Mouse (Mus musculus): Measurements from ENCODE around the gene Timm13. TPM values are rescaled to one million over a fixed set of nuclear protein-coding genes. Genes with fewer than 3 reads are reported as not detected.

Timm13 gene
- polyA plus RNA-seq, 1 experiment from 2014 or later, result 330 TPM

DNA sequence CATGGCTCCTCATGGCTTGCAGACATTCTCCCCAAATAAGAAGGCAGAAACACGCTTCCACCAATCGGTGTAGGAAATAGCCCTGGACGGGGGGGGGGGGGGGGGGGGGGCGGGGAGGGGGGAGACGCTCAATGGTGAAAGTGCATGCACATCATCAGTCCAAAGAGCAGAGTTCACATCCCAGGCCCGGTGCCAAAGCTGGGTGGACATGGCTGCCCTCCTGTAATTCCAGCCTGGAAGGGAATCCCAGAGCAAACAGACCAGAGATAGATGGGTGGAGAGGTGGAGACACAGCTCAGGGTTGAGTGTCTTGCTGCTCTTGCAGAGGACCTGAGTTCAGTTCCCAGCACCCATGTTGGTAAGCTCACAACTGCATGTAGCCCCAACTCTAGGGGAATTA is 29.8 kb downstream of the Timm13 start:
- no peaks in the 10 kb centered on the region for H3K9me3 ChIP-seq
- no peak overlapping the region for H3K4me3 ChIP-seq
- 79% methylated on average over 3 of the region's 6 CpGs for WGBS
- H3K9ac ChIP-seq, result no peak overlapping the region
- no peak overlapping the region for H3K4me2 ChIP-seq
- no peaks in the 10 kb centered on the region for H3K4me1 ChIP-seq
- no peaks in the 10 kb centered on the region for H3K27me3 ChIP-seq (replicated peaks)
- no peak overlapping the region for H3K27ac ChIP-seq
- no peak for ATAC-seq (replicated peaks)
- H3K36me3 ChIP-seq (replicated peaks), result peaks cover 4% of the 10 kb centered on the region; the same call in 1 of the 2 replicates

- Histone ChIP-seq H3K27ac (no peak overlapping the region), H3K36me3 (replicated peaks) (peaks cover 23% of the 10 kb centered on the region; the same call in 1 of the 2 replicates), H3K9ac (no peak overlapping the region), H3K4me2 (no peak overlapping the region), H3K4me3 (no peak overlapping the region), H3K4me1 (no peaks in the 10 kb centered on the region), H3K9me3 (no peaks in the 10 kb centered on the region), H3K27me3 (replicated peaks) (no peaks in the 10 kb centered on the region)
- no peak for ATAC-seq (replicated peaks)
- WGBS, result 83% methylated on average over 16 of the region's 16 CpGs
Measured at GRCm38 (mm10) chr10:80864446-80864845, 36.3 kb downstream of the Timm13 start.

DNA sequence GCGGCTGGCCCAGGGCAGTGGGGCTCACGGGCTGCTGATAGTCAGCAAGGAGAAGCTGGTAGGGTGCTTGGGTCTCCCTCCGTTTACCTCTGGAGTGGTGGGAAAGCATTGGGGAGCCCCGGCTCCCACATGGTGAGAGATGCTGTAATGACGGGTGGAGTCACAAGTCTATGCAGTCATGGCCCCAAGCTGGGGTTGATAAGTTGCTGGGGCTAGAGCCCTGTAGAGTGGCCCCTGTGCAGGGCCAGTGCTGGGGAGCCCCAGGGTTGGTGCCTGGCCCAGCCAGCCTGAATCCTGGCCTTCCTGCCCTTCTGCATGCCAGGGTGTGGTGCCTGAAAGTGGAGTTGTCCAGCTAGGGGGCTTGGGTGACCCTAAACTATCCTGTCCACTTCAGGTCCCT is 38.5 kb downstream of the Timm13 start:
- Histone ChIP-seq H3K4me2 (no peak overlapping the region), H3K36me3 (replicated peaks) (peaks cover 19% of the 10 kb centered on the region; the same call in 1 of the 2 replicates), H3K4me1 (peaks cover 7% of the 10 kb centered on the region), H3K27me3 (replicated peaks) (no peaks in the 10 kb centered on the region), H3K9me3 (no peaks in the 10 kb centered on the region), H3K9ac (no peak overlapping the region), H3K4me3 (no peak overlapping the region), H3K27ac (no peak overlapping the region)
- WGBS, result 94% methylated on average over 5 of the region's 5 CpGs
- no peak for ATAC-seq (replicated peaks)

GRCm38 (mm10) chr10:80858350-80858935 is 42.3 kb downstream of the Timm13 start:
- Histone ChIP-seq H3K36me3 (replicated peaks) (peaks cover 7% of the 10 kb centered on the region; the same call in 1 of the 2 replicates), H3K27ac (no peak overlapping the region)
- 89% methylated on average over 7 of the region's 7 CpGs for WGBS

DNA sequence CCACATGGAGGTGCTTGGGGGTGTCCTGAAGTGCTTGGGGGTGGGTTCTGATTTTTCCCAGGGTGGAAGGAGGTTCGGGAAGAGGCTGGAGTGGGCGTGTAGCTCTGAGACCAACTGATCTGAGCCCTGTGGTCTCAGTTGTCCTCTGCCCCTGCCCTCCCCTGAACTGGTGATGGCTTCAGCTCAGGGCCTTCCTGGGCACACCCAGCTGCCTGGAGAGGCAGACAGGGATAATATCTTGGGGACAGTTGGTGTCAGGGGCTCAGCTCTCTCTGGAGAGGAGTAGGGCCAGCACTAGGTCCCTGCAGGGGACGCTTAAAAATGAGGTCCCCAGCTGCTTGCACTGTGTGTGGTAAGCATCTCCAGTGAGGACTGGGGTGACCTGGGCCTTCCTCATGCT is 42.9 kb downstream of the Timm13 start:
- H3K4me2 ChIP-seq, result no peak overlapping the region; the same call in 1 of the 2 replicates
- H3K9ac ChIP-seq, result no peak overlapping the region
- H3K27ac ChIP-seq, result no peak overlapping the region

More at GRCm38 (mm10) chr10:80858350-80858935, 42.3 kb downstream of the Timm13 start:
- no peak overlapping the region for H3K4me2 ChIP-seq
- H3K9me3 ChIP-seq, result no peaks in the 10 kb centered on the region
- no peak overlapping the region for H3K4me3 ChIP-seq
- no peak for ATAC-seq (replicated peaks)
- no peaks in the 10 kb centered on the region for H3K27me3 ChIP-seq (replicated peaks)
- H3K9ac ChIP-seq, result no peak overlapping the region
- peaks cover 38% of the 10 kb centered on the region for H3K4me1 ChIP-seq

DNA sequence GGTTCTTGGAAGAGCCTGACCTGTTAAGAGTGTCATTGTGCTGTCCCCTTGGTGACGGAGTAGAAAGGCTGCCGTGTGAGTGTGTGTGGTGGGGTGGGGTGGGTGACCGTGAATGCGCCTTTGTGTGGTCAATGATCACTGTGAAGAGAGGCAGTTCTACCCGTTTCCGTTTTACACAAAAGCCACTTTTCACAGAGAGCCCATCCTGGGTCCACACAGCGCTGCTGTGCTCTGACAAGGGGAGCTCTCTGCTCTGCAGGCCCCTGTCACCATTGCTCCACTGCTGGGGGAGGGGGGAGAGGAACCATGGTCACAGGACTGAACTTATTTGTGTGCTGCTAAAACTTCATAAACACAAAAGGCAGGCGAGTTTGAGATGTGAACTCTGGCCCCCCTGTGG is 43.4 kb downstream of the Timm13 start:
- H3K9me3 ChIP-seq, result no peaks in the 10 kb centered on the region
- no peak for ATAC-seq (replicated peaks)
- H3K27ac ChIP-seq, result no peak overlapping the region
- 42% methylated on average over 8 of the region's 8 CpGs for WGBS
- H3K9ac ChIP-seq, result no peak overlapping the region
- no peak overlapping the region; the same call in 1 of the 2 replicates for H3K4me2 ChIP-seq
- H3K27me3 ChIP-seq (replicated peaks), result no peaks in the 10 kb centered on the region
- no peak overlapping the region for H3K4me3 ChIP-seq
- H3K36me3 ChIP-seq (replicated peaks), result peaks cover 5% of the 10 kb centered on the region
- peaks cover 41% of the 10 kb centered on the region for H3K4me1 ChIP-seq

More for the DNA sequence above, 42.9 kb downstream of the Timm13 start:
- no peak for ATAC-seq (replicated peaks)
- H3K36me3 ChIP-seq (replicated peaks), result peaks cover 7% of the 10 kb centered on the region; the same call in 1 of the 2 replicates
- peaks cover 41% of the 10 kb centered on the region for H3K4me1 ChIP-seq
- no peaks in the 10 kb centered on the region for H3K9me3 ChIP-seq
- 59% methylated on average over 3 of the region's 3 CpGs for WGBS
- no peaks in the 10 kb centered on the region for H3K27me3 ChIP-seq (replicated peaks)
- H3K4me3 ChIP-seq, result no peak overlapping the region

GRCm38 (mm10) chr10:80856908-80857307 is 43.9 kb downstream of the Timm13 start:
- H3K4me3 ChIP-seq, result 0 out of 2 replicates have a peak overlapping the region, but pooled peaks have one; percentile 2
- no peak overlapping the region for H3K27ac ChIP-seq
- peaks cover 7% of the 10 kb centered on the region for H3K36me3 ChIP-seq (replicated peaks)
- peaks cover 41% of the 10 kb centered on the region for H3K4me1 ChIP-seq
- no peak overlapping the region for H3K9ac ChIP-seq
- WGBS, result 85% methylated on average over 5 of the region's 5 CpGs
- peak overlapping the region; percentile 86; the same call in 1 of the 2 replicates for H3K4me2 ChIP-seq
- H3K27me3 ChIP-seq (replicated peaks), result no peaks in the 10 kb centered on the region
- H3K9me3 ChIP-seq, result no peaks in the 10 kb centered on the region
- no peak for ATAC-seq (replicated peaks)

- ATAC-seq (replicated peaks), result no peak
- 65% methylated on average over 3 of the region's 3 CpGs for WGBS
Measured at GRCm38 (mm10) chr10:80856267-80856666, 44.5 kb downstream of the Timm13 start.

GRCm38 (mm10) chr10:80855749-80856073 is 45.1 kb downstream of the Timm13 start:
- no peaks in the 10 kb centered on the region for H3K27me3 ChIP-seq (replicated peaks)
- H3K9ac ChIP-seq, result peak overlapping the region; percentile 91
- H3K9me3 ChIP-seq, result no peaks in the 10 kb centered on the region
- peaks cover 41% of the 10 kb centered on the region for H3K4me1 ChIP-seq
- no peak overlapping the region for H3K27ac ChIP-seq
- peak; percentile 10; the same call in 1 of the 2 replicates for ATAC-seq (replicated peaks)
- H3K36me3 ChIP-seq (replicated peaks), result peaks cover 12% of the 10 kb centered on the region
- WGBS, result 27% methylated on average over 11 of the region's 11 CpGs
- H3K4me3 ChIP-seq, result peak overlapping the region; percentile 82
- H3K4me2 ChIP-seq, result peak overlapping the region; percentile 86

More at GRCm38 (mm10) chr10:80856267-80856666, 44.5 kb downstream of the Timm13 start:
- no peak overlapping the region for H3K27ac ChIP-seq
- peak overlapping the region; percentile 82 for H3K4me3 ChIP-seq
- H3K4me1 ChIP-seq, result peaks cover 41% of the 10 kb centered on the region
- peaks cover 12% of the 10 kb centered on the region for H3K36me3 ChIP-seq (replicated peaks)
- H3K27me3 ChIP-seq (replicated peaks), result no peaks in the 10 kb centered on the region
- H3K9me3 ChIP-seq, result no peaks in the 10 kb centered on the region
- H3K9ac ChIP-seq, result peak overlapping the region; percentile 91; the same call in 1 of the 2 replicates
- peak overlapping the region; percentile 86 for H3K4me2 ChIP-seq

DNA sequence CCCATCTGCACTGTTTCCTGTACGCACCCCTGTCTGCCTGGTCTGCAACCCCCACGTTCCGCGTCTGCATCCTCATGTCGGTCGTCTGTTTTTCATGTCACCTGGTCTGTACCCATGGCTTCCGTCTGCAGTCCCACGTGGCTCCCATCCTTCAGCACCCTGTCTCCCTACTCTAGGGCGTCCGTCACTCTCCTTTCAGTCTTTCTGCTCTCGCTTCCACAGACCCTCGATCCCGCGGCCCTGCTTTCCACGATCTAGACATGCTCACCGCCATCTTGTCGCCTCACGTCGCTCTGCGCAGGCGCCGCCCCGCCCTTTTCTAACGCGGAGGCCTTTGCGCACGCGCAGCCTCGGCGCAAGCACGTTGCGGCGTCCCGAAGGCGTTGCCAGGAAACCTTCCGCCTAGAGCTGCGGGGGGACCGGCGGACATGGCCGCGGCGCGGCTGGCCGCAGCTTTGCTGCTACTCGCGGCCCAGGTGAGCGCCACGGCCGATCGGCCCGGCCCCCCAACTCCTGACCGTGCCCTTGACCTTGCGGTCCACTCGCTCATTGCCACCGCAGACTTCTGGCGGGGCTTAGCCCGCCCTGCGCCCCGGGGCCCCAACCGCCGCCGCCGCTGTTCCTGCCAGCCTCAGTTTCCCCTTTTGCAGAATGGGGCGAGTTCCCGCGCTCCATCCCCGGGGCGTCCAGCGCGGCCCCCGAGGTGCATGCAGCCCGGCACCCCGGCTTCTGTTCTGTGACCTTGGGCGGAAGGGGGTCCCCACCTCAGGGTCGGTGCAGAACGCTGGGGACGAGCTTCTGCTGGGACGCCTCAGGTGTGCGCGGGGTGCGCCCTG is 45.6 kb downstream of the Timm13 start, which contains the start of the genes Lsm7 and Sppl2b:
Gene Lsm7 (minus strand): TSS at position 297 of the 836 bp plus-strand sequence.
Gene Sppl2b (plus strand): TSS at position 363 of the 836 bp plus-strand sequence.
- Histone ChIP-seq H3K4me3 (peak within 1 kb of the TSS; percentile 82), H3K4me2 (peak within 1 kb of the TSS; percentile 86), H3K27ac (peak within 1 kb of the TSS; percentile 74), H3K27me3 (replicated peaks) (no peaks in the 10 kb centered on the region), H3K9me3 (no peaks in the 10 kb centered on the region), H3K9ac (peak within 1 kb of the TSS; percentile 91), H3K4me1 (peaks cover 41% of the 10 kb centered on the region), H3K36me3 (replicated peaks) (peaks cover 12% of the 10 kb centered on the region)
- ATAC-seq (replicated peaks), result peak; percentile 82
- under 1% methylated on average over 81 of the region's 81 CpGs for WGBS

Data from midbrain, embryonic 15.5 days (tissue).